Mouse (Mus musculus): Measurements from ENCODE around the gene Setd5.

DNA sequence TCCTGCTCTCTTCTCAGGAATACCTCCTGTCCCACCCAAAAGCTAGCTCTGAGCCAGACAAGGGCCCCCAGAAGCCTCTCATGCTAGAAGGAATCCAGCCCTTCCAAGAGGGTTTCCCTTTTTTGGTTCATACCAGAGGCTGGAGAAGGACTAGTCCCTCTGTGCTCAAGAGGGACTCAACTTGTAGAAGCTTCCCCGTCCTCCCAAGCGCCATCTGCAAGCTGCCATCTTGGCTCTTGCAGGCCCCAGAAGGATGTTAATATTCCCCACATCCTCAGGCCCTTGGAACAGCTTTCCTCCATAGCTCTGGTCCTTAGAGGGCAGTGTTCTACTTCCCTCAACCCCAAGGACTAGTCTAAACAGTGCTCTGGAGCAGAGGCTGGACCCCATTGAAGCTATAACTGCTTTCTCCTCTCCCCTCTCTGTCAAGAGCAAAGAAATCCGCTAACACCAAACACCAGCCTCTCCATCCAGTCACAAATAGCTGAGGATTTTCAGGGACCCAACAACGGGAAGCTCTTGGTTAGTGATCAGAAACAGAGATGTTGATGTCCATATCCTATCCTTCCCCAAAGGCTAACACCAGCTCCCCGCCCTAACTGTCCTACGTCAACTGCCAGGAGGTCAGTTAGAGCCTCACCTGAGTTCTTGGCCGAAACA, 91.3 kb downstream of the Setd5 start:
- no peak for TF ChIP-seq CTCF (IDR thresholded peaks at IDR 0.05; ENCODE audit: extremely low read depth, insufficient read length, insufficient replicate concordance, low read depth, low read length)
- TF ChIP-seq POLR2A (IDR thresholded peaks at IDR 0.05; ENCODE audit: low read depth, low read length), result no peak

All from small intestine, adult 2 months (tissue).